Mouse (Mus musculus) forebrain, embryonic 12.5 days (tissue): Measurements from ENCODE around the gene Fhl3. TPM values are rescaled to one million over a fixed set of nuclear protein-coding genes. Genes with fewer than 3 reads are reported as not detected.
A peak's percentile ranks its signal among the peaks of the same experiment; 100 is the strongest.

Experiments
- ATAC-seq: fragments of 200-750 bp; cut with Nextera tagmentation; 2 replicates; pipeline ENCODE4 v1.8.0; 2017; ENCODE audit warnings: moderate TSS enrichment; ENCODE audit not compliant: low FRiP score
- H3K27ac ChIP-seq: fragments of 300-500 bp; sonication (generic); 2 replicates; pipeline ENCODE4 v1.5.1; 2016; ENCODE audit warnings: mild to moderate bottlenecking
- H3K27me3 ChIP-seq: fragments of 300-500 bp; sonication (generic); 2 replicates; pipeline ENCODE4 v1.6.1; 2016; ENCODE audit warnings: mild to moderate bottlenecking
- H3K36me3 ChIP-seq: fragments of 300-500 bp; sonication (generic); replicated peaks from 2 replicates; pipeline ENCODE4 v1.6.1; 2016; ENCODE audit warnings: mild to moderate bottlenecking
- H3K4me1 ChIP-seq: fragments of 300-500 bp; sonication (generic); 2 replicates; pipeline ENCODE4 v1.6.1; 2016
- H3K4me2 ChIP-seq: fragments of 300-500 bp; sonication (generic); 2 replicates; pipeline ENCODE4 v1.6.1; 2016; ENCODE audit warnings: mild to moderate bottlenecking, moderate library complexity
- H3K4me3 ChIP-seq: fragments of 300-500 bp; sonication (generic); replicated peaks from 2 replicates; pipeline ENCODE4 v1.5.1; 2016; ENCODE audit warnings: mild to moderate bottlenecking
- H3K9ac ChIP-seq: fragments of 300-500 bp; sonication (generic); 2 replicates; pipeline ENCODE4 v1.6.1; 2016; ENCODE audit warnings: mild to moderate bottlenecking
- H3K9me3 ChIP-seq: fragments of 300-500 bp; sonication (generic); 2 replicates; pipeline ENCODE4 v1.6.1; 2016
- whole genome bisulfite sequencing: fragments of 180-500 bp; shearing (Covaris S2); methylation state at CpG from one replicate; pipeline ENCODE4 v1.1.7; 2016; 5-methylcytosine and 5-hydroxymethylcytosine counted together
- polyA plus RNA-seq: library from polyadenylated mRNA; unstranded; fragments of >200 nt; fragmentation: Nextera tagmentation; extraction: Ambion mirVana; gene quantifications from 2 replicates; pipeline ENCODE4 v1.2.1, GENCODE M21; 2016

Gene Fhl3
- polyA plus RNA-seq, 1 experiment from 2014 or later, result 2.2 TPM

DNA sequence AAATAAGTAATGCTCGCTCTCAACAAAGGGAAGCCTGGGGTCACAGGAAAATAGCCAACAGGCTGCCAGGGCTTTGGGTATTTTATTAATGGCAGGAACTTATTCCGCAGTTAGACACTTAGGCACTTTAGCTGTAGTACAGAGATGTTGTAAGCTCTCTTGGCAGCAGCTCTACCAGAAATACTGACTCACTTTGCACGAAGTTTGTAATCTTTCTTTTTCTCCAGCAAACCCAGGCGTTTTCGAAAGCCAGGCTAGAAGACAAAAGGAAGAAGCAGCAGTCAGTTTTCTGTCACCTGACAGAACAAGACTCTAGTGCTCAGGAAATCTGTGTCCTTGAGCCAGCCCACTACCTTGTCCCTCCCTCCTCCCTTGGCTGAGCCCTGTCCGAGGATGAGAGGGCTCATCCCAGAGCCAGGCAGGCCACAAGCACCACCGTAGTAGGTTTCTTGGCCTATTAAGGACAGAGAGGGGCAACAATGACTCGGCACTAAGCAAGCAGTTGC lies 14.6 kb upstream of the Fhl3 start:
- no peak overlapping the region for H3K4me2 ChIP-seq
- no peak for ATAC-seq
- H3K9ac ChIP-seq, result no peak overlapping the region
- no peaks in the 10 kb centered on the region for H3K4me1 ChIP-seq
- no peak overlapping the region for H3K27ac ChIP-seq
- H3K9me3 ChIP-seq, result no peaks in the 10 kb centered on the region
- WGBS, result 91% methylated on average over 8 of the region's 8 CpGs
- H3K27me3 ChIP-seq, result no peaks in the 10 kb centered on the region
- no peak overlapping the region for H3K4me3 ChIP-seq
- peaks cover 47% of the 10 kb centered on the region for H3K36me3 ChIP-seq

DNA sequence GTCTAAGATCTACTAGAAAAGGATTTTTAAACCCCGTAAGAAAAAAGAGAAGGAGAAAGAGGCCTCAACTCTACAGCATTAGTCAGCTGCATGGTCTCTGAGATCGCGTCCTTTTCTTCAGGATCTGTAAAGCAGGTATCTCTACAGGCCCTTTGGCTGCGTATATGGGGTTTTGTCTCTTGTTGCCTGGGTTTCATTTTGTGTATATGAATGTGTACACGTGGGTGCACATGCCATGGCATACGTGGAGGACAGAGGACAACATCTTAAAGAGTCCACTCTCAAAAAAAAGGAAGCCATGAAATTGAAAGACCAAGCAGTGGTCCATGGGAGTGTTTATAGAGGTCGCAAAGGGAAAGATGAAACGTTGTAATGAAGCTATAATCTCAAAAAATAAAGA lies 9.0 kb upstream of the Fhl3 start:
- WGBS, result 87% methylated on average over 8 of the region's 8 CpGs

DNA sequence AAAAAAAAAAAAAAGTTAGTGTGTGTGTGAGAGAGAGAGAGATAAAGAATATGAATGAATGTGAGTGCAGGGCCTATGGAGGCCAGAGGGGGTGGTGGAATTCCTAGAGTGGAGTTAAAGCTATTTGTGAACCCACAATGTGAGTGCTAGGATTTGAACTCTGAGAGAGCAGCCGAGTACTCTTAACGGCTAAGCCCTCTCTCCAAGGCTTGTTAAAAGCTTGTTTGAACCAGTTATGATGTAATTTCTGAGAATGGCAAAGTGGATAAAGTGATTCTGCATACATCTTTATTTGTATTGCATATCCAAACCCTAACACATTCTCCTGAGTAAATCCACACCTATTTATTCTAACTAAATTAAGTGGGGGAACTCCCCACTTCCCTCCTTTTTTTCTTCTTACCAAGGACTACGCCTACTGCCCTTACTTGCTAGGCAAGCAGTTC lies 8.1 kb upstream of the Fhl3 start:
- peaks cover 19% of the 10 kb centered on the region for H3K4me1 ChIP-seq
- ATAC-seq, result no peak
- H3K4me2 ChIP-seq, result peak overlapping the region; percentile 88
- no peak overlapping the region for H3K27ac ChIP-seq
- 66% methylated on average over 3 of the region's 3 CpGs for WGBS
- peaks cover 4% of the 10 kb centered on the region for H3K36me3 ChIP-seq
- no peaks in the 10 kb centered on the region for H3K9me3 ChIP-seq
- peak overlapping the region; percentile 78 for H3K4me3 ChIP-seq
- H3K9ac ChIP-seq, result peak overlapping the region; percentile 84
- peaks cover 19% of the 10 kb centered on the region for H3K27me3 ChIP-seq

More for the DNA sequence above, 9.0 kb upstream of the Fhl3 start:
- Histone ChIP-seq H3K4me1 (peaks cover 19% of the 10 kb centered on the region), H3K27ac (no peak overlapping the region), H3K9ac (no peak overlapping the region), H3K27me3 (peaks cover 19% of the 10 kb centered on the region), H3K4me2 (no peak overlapping the region), H3K9me3 (no peaks in the 10 kb centered on the region), H3K4me3 (no peak overlapping the region), H3K36me3 (peaks cover 6% of the 10 kb centered on the region)
- ATAC-seq, result no peak

DNA sequence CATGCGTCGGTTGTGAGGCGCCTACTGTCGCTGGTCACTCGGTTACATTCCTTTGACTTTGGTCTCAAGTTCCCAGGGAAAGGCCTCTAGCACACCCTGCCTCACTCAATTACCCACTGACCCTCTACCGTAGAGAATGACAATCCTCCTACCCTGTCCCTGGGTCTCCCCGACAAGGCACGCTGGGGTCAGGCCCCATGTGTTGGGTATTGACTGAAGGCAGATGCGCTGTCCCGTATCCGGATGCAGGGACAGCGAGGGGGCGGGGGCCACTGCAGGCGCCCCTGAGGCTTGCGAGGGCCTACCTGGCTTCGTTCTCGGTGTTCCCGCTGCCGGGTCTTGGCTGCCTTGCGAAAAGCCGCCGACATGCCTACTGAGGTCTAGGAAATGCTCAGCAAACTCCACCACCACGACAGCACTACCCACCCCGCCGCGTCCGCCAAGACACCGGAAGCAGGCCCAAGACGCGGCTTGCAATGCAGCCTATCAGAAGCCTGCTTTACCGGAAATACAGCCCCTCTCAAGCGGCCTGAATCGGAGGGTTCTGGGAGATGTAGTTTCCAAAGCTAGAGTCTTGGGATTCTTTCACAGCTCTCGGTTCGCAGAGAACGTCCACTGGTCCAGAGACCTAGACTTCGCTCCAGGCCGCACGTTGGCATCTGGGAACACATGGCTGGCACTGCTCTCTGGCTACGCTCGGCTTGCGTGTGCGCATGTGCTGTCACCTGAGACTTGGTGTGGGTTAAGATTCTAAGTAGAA lies 7.2 kb upstream of the Fhl3 start, which contains the start of gene Utp11:
Utp11 (minus strand) TSS at position 466 of the 760 bp plus-strand sequence.
- Histone ChIP-seq H3K9ac (peak within 1 kb of the TSS; percentile 84), H3K27me3 (peaks cover 19% of the 10 kb centered on the region), H3K4me3 (peak within 1 kb of the TSS; percentile 78), H3K4me2 (peak within 1 kb of the TSS; percentile 88), H3K4me1 (peaks cover 19% of the 10 kb centered on the region), H3K9me3 (no peaks in the 10 kb centered on the region), H3K27ac (peak within 1 kb of the TSS; percentile 27; the same call in 1 of the 2 replicates), H3K36me3 (no peaks in the 10 kb centered on the region; the same call in 1 of the 2 replicates)
- under 1% methylated on average over 43 of the region's 43 CpGs for WGBS
- peak; percentile 98 for ATAC-seq

DNA sequence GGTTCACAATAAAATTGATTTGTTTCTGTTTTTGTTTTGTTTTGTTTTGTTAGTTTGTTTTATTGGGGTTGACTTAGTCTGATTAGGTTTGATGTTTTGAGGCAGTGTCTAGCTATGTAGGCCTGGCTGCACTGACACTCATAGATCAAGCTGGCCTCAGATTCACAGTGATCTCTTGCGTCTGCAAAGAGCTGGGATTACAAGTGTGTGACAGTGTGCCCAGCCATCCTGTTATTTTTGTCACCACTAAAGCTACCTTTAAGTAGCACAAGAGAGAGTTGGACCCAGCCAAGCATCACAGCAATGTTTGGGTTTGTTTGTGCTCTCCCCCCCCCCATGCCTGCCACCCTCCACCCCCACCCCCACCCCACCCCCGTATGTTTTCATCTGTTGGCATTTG lies 5.9 kb upstream of the Fhl3 start:
- WGBS, result 84% methylated on average over 2 of the region's 2 CpGs
- ATAC-seq, result no peak
- H3K27me3 ChIP-seq, result peaks cover 25% of the 10 kb centered on the region
- no peak overlapping the region for H3K4me2 ChIP-seq
- H3K27ac ChIP-seq, result no peak overlapping the region
- H3K9me3 ChIP-seq, result no peaks in the 10 kb centered on the region
- peaks cover 20% of the 10 kb centered on the region for H3K4me1 ChIP-seq
- no peak overlapping the region for H3K4me3 ChIP-seq
- H3K9ac ChIP-seq, result no peak overlapping the region
- H3K36me3 ChIP-seq, result no peaks in the 10 kb centered on the region

DNA sequence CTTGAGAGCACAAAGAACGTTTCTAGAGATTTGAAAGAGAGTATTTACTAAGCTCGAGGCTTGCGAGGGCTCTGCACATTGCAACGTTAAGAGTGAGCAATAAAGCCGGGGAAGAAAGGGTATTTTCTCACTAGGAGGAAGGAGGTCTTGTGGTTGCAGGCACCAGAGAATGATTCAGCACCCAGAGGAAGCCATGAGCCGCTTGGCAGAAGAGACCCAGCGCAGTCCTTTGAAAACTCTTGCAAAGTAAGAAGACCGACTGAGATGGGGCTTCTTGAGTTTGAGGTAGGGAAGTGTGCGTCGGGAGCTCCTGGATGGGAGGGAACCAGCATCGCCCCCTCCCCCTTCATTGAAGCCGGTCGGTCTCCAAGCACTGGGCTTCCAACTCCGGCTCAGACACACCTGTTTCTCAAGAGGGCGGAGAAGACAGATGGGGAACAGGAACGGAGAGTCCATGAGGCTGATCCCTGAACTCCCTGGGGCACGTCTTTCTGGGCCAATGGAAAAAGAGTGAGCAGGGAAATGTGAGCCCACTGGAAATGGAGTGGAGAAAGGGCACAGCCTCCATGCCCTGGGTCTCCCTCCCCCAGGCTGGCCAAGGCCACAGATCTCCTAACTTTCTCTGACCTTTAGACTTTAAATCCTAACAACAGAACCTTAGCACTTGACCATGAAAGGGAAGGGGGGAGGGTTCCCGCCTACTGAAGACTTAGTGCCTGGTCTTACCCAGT lies 4.5 kb upstream of the Fhl3 start:
- no peak for ATAC-seq
- Histone ChIP-seq H3K27me3 (peaks cover 28% of the 10 kb centered on the region), H3K9ac (no peak overlapping the region), H3K36me3 (no peaks in the 10 kb centered on the region), H3K27ac (no peak overlapping the region), H3K4me2 (no peak overlapping the region), H3K4me1 (peaks cover 34% of the 10 kb centered on the region), H3K4me3 (no peak overlapping the region), H3K9me3 (no peaks in the 10 kb centered on the region)
- 17% methylated on average over 18 of the region's 18 CpGs for WGBS

DNA sequence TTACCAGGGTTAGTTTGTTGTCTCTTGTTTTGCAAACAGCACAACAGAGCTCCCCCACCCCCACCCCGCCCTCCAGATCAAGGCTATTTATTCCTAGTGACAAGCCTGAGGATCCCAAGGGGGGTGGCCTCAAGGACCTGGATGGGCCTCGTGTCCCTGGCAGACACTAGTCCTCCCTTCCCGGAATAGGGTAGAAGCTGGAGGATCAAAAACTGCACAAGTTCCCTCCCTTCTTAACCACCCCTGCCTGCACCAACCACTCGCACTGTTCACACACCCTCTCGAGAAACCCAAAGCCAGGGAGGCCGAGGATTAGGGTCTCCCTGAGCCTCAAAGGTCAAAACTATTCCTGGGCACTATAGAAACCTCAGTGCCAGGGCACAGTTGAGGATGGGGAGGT lies 710 bp upstream of the Fhl3 start:
- WGBS, result 4% methylated on average over 6 of the region's 6 CpGs
- Histone ChIP-seq H3K27ac (no peak overlapping the region), H3K27me3 (peaks cover 26% of the 10 kb centered on the region), H3K4me2 (peak overlapping the region; percentile 96), H3K9ac (peak overlapping the region; percentile 74; the same call in 1 of the 2 replicates), H3K4me3 (peak overlapping the region; percentile 74; the same call in 1 of the 2 replicates), H3K9me3 (no peaks in the 10 kb centered on the region), H3K4me1 (peaks cover 47% of the 10 kb centered on the region), H3K36me3 (no peaks in the 10 kb centered on the region)
- ATAC-seq, result no peak

DNA sequence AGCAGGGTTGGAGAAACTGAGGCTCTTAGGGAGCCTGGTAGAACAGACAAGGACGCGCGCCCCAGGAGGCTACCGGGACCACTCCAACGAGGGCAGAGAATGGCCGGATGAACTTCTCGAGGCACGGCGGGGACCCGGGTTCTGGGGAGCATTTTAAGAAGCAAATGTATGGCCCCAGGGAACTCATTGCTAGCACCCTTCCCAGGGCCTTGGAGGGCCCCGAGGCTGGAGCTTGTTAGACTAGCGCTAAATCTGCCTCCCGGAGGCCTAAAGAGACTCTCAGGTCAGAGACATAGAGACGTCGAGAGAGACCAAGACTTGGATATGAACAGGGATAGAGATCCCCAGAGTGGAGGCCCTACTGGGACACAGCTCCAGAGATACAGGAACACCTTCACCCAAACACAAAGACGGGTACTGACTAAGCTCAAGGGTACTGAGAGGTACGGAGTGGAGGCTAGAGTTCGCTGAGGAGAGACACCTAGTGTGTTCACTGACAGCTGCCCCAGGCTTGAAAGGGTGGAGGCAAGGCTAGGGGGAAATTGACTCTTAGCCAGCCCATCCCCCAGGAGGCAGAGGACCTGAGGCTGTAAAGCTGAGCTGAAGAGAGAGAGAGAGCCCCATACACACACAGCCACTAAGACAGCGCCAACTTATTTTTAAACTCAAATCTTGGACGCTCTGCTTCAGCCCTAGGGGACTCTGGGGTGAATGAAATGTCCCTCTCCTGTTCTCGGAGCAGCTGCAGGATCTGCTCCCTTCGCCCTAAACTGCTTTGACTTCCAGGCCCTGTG lies 748 bp downstream of the Fhl3 start:
- peak overlapping the region; percentile 53; the same call in 1 of the 2 replicates for H3K27ac ChIP-seq
- ATAC-seq, result peak; percentile 2; the same call in 1 of the 2 replicates

DNA sequence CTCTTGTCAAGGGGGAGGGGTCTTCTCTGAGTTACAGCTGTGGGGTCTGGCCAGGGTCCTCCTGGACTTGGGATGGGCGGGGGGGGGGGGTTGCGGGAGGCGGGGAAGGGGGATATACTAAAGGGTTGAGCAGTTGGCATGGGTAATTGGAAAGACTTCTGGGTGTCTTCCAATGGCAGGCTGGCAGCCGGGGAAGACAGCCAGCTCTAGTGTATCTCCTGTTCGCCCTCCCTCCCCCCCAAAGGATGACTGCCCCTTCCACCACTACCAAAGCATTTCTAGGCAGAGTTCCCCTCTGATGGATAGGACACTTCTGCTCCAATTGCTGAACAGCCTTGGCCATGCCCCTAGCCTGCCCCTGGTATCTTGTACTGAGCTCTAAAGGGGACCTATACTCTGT lies 1.4 kb downstream of the Fhl3 start:
- no peak for ATAC-seq
- no peaks in the 10 kb centered on the region for H3K9me3 ChIP-seq
- WGBS, result 34% methylated on average over 3 of the region's 5 CpGs
- H3K4me3 ChIP-seq, result peak overlapping the region; percentile 74
- H3K4me2 ChIP-seq, result peak overlapping the region; percentile 96
- peak overlapping the region; percentile 74; the same call in 1 of the 2 replicates for H3K9ac ChIP-seq
- peaks cover 55% of the 10 kb centered on the region for H3K4me1 ChIP-seq
- no peak overlapping the region for H3K27ac ChIP-seq
- no peaks in the 10 kb centered on the region for H3K36me3 ChIP-seq
- H3K27me3 ChIP-seq, result peaks cover 10% of the 10 kb centered on the region; the same call in 1 of the 2 replicates

More for the DNA sequence above, 748 bp downstream of the Fhl3 start:
- H3K9ac ChIP-seq, result peak overlapping the region; percentile 74
- 3% methylated on average over 22 of the region's 22 CpGs for WGBS
- H3K27me3 ChIP-seq, result peaks cover 11% of the 10 kb centered on the region
- peaks cover 55% of the 10 kb centered on the region for H3K4me1 ChIP-seq
- no peaks in the 10 kb centered on the region for H3K36me3 ChIP-seq
- H3K4me2 ChIP-seq, result peak overlapping the region; percentile 96
- peak overlapping the region; percentile 74 for H3K4me3 ChIP-seq
- H3K9me3 ChIP-seq, result no peaks in the 10 kb centered on the region

DNA sequence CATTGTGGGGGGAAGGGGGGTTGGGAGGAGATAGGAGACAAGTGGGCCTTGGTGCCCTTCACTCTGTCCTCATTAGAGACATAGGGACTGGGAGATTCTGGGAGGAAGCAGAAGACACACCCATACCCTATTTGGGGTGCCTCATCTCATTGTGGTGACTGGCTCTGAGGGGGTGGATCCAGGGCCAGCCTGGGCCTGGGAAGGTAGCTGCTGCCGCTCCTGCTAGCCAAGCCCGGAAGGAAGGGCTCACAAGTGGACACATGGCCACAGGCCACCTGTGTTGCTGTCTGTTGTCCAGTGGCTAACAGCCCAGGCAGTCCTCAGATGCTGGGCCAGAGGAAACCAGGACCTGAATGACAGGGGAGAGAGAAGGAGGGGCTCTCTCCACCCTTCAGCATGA lies 2.9 kb downstream of the Fhl3 start:
- H3K4me3 ChIP-seq, result no peak overlapping the region
- WGBS, result 39% methylated on average over 2 of the region's 2 CpGs
- H3K9ac ChIP-seq, result 0 out of 2 replicates have a peak overlapping the region, but pooled peaks have one; percentile 38
- peak overlapping the region; percentile 77 for H3K27ac ChIP-seq
- H3K4me2 ChIP-seq, result no peak overlapping the region
- no peak for ATAC-seq
- H3K36me3 ChIP-seq, result no peaks in the 10 kb centered on the region
- H3K9me3 ChIP-seq, result no peaks in the 10 kb centered on the region
- H3K27me3 ChIP-seq, result 0 out of 2 replicates have a peak, but pooled peaks cover 11% of the 10 kb centered on the region
- peaks cover 56% of the 10 kb centered on the region for H3K4me1 ChIP-seq

DNA sequence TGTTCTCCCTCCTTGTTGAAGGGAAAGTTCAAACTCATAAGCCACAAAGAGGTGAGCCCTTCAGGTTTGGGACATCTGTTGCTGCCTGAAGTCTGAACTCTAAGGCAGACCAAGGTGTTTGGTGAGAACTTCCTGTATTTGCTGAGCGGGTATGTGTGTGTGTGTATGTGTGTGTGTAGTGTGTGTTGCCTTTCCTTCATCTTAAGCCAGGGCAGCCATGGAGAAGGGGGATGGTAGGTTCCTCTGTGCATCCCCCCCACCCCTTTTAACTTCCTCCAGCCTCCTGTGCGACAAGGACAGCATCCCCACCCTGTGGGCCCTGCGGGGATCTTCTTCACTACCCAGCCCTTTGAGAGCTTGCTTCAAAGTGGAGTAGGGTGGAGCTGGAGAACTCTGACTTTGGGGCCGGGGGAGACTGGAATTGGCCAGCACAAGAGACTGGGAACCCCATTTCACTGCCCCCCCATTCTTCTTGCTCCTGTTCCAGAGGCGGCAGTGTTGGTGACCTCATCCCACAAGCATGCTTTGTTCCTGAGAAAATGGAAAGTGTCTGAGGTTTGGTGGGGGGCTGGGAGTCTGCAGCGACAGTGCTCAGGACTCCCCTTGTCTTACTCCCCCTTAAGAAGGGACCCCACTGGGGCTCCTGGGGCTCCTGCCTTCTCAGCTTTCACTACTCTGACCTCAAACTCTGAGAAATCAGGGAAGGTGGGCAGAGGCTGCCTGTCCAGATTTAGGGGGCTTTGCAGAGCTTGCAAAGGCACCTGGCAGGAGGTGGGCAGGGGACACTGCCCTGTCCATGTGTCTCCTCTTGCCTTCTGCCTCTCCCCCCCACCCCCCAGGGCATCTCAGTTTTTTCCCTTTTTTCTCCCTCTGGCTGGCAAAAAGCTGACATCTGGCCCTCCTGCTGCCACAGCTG lies 3.6 kb downstream of the Fhl3 start:
- Histone ChIP-seq H3K4me2 (peak overlapping the region; percentile 42), H3K27me3 (peaks cover 12% of the 10 kb centered on the region; the same call in 1 of the 2 replicates), H3K9me3 (no peaks in the 10 kb centered on the region), H3K9ac (peak overlapping the region; percentile 48), H3K4me1 (peaks cover 64% of the 10 kb centered on the region), H3K36me3 (no peaks in the 10 kb centered on the region), H3K4me3 (0 out of 2 replicates have a peak overlapping the region, but pooled peaks have one; percentile 4), H3K27ac (peak overlapping the region; percentile 77)
- 0 out of 2 replicates have a peak, but pooled peaks have one; percentile 21 for ATAC-seq
- 8% methylated on average over 6 of the region's 6 CpGs for WGBS
